Mouse (Mus musculus) ES-Bruce4 (cell line): ENCODE data around the gene Idua.

Experiments used
- CTCF ChIP-seq: IDR thresholded peaks from one replicate; pipeline ENCODE4 v1.8.1; 2011; ENCODE audit warnings: low read depth, low read length
- EP300 ChIP-seq: IDR thresholded peaks from 2 replicates; pipeline ENCODE4 v1.6.1; 2011; ENCODE audit warnings: low read depth, low read length; ENCODE audit not compliant: insufficient read depth
- POLR2A ChIP-seq: IDR thresholded peaks from one replicate; pipeline ENCODE4 v1.8.1; 2011; ENCODE audit warnings: low read length; ENCODE audit not compliant: insufficient read depth

DNA sequence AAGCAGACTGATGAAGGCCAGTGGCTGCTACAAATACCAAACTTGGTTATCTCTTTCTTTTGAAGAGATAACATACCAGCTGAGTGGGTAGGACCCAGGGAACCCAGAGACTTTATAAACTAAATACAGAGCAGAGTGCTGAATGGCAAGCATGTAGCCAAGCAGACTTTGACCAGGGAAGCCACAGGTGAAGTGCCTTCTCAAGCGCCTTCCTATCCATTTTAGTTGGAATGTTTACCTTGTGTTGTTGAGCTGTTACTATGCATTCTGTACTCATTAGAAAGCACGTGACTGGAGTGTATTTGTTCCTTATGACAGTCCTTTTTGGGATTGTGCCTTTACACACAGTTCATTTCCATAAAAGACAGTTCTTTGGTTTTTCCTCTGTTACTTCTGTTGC is 16.5 kb upstream of the Idua start:
- TF ChIP-seq CTCF = no peak
- no peak for TF ChIP-seq POLR2A
- TF ChIP-seq EP300 = no peak
